Mouse (Mus musculus) limb, embryonic 11.5 days (tissue): ENCODE data around the gene Slit3. TPM values are rescaled to one million over a fixed set of nuclear protein-coding genes. Genes with fewer than 3 reads are reported as not detected.

Source experiments
- ATAC-seq: fragments of 200-750 bp; cut with Nextera tagmentation; 2 replicates; pipeline ENCODE4 v1.8.0; 2017; ENCODE audit warnings: low read depth; ENCODE audit not compliant: insufficient number of reproducible peaks, low FRiP score, low TSS enrichment
- DNase-seq: peaks from one replicate; pipeline ENCODE4 v3.0.0-alpha.2; 2015; ENCODE audit warnings: low spot score
- H3K27ac ChIP-seq: fragments of 300-500 bp; sonication (generic); replicated peaks from 2 replicates; pipeline ENCODE4 v1.5.1; 2014; ENCODE audit warnings: low read depth, mild to moderate bottlenecking, low read length
- H3K27me3 ChIP-seq: fragments of 300-500 bp; sonication (generic); 2 replicates; pipeline ENCODE4 v1.6.1; 2014; ENCODE audit warnings: mild to moderate bottlenecking, low read length, mixed read lengths; ENCODE audit not compliant: control insufficient read depth, insufficient read depth
- H3K36me3 ChIP-seq: fragments of 300-500 bp; sonication (generic); 2 replicates; pipeline ENCODE4 v1.6.1; 2014; ENCODE audit warnings: mild to moderate bottlenecking, low read length, moderate library complexity, mixed read lengths; ENCODE audit not compliant: control insufficient read depth, insufficient read depth
- H3K4me1 ChIP-seq: fragments of 300-500 bp; sonication (generic); 2 replicates; pipeline ENCODE4 v1.6.1; 2014; ENCODE audit warnings: low read length, mixed read lengths; ENCODE audit not compliant: control insufficient read depth, insufficient read depth
- H3K4me2 ChIP-seq: fragments of 300-500 bp; sonication (generic); 2 replicates; pipeline ENCODE4 v1.6.1; 2014; ENCODE audit warnings: low read depth, mild to moderate bottlenecking, moderate library complexity; ENCODE audit not compliant: severe bottlenecking
- H3K4me3 ChIP-seq: fragments of 300-500 bp; sonication (generic); 2 replicates; pipeline ENCODE4 v1.5.1; 2014; ENCODE audit warnings: low read depth, low read length
- H3K9ac ChIP-seq: fragments of 300-500 bp; sonication (generic); 2 replicates; pipeline ENCODE4 v1.6.1; 2014; ENCODE audit warnings: mild to moderate bottlenecking, low read length
- H3K9me3 ChIP-seq: fragments of 300-500 bp; sonication (generic); 2 replicates; pipeline ENCODE4 v1.6.1; 2016; ENCODE audit warnings: low read length; ENCODE audit not compliant: control insufficient read depth
- WGBS: fragments of 180-500 bp; shearing (Covaris S2); extraction: QIAGEN DNeasy Blood & Tissue Kit; methylation state at CpG from one replicate; pipeline ENCODE4 v1.1.7; 2014; 5-methylcytosine and 5-hydroxymethylcytosine counted together
- polyA plus RNA-seq: library from polyadenylated mRNA; unstranded; fragments of >200 nt; fragmentation: Nextera tagmentation; extraction: Ambion mirVana; gene quantifications from 2 replicates; pipeline ENCODE4 v1.2.1, GENCODE M21; 2014

Slit3 gene
- polyA plus RNA-seq, 1 experiment from 2014 or later, result 30.6 TPM

DNA sequence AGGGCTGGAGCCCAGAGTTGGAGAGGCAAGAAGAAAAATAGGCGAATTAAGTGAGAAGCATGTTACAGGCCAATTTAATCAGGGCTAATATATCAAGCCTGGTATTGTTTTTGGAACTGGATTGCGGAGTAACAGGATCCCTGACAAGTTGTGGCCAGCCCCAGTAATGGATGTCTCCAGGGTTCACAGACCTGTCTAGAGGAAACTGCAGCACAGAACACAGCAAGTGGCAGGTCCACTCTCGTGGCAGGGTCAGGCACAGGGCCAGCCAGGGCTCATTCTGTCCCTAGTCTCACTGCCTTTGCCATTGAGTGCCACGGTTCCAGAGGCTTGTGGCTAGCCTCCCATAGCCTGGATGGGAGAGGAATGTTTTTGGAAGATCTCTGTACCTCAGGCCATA lies 187.0 kb downstream of the Slit3 start:
- ATAC-seq (no peak), DNase-seq (no peak)
- 0 out of 2 replicates have a peak, but pooled peaks cover 5% of the 10 kb centered on the region for H3K4me1 ChIP-seq
- H3K4me3 ChIP-seq, result no peak overlapping the region
- H3K27ac ChIP-seq, result no peak overlapping the region
- no peaks in the 10 kb centered on the region for H3K27me3 ChIP-seq
- no peak overlapping the region for H3K9ac ChIP-seq
- H3K9me3 ChIP-seq, result no peaks in the 10 kb centered on the region; the same call in 1 of the 2 replicates
- 76% methylated on average over 4 of the region's 4 CpGs for WGBS
- no peaks in the 10 kb centered on the region for H3K36me3 ChIP-seq
- H3K4me2 ChIP-seq, result no peak overlapping the region

DNA sequence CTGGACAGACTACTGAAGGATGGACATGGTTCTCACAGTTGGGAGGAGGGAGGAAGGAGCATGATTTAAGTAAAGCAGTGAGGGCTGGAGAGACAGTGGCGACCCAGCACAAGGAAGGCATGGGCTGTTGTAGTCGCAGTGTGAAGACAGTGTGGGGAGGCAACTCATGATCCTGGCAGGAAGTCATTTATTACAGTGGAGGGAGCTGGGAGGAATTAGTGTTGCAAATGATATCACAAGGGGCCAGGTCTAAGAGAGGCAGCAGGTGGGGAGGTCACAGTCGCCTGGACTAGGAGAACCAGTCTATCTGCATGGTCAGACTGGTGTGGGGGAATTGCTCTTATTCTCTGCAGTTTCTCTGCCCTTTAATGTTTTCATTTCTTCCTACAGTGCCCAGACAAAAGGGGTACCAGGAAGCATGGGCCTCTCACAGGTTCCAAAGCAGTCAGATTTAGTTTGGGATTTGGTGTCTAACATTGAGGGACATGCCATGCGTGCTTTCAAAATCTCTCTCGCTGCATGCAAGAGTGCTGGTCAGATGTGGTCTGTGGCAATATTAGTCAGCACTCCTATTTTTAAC lies 194.5 kb downstream of the Slit3 start:
- no peak for DNase-seq
- Histone ChIP-seq H3K4me1 (peaks cover 4% of the 10 kb centered on the region; the same call in 1 of the 2 replicates), H3K9me3 (no peaks in the 10 kb centered on the region; the same call in 1 of the 2 replicates), H3K36me3 (no peaks in the 10 kb centered on the region), H3K27ac (no peak overlapping the region), H3K4me3 (no peak overlapping the region), H3K4me2 (no peak overlapping the region), H3K9ac (no peak overlapping the region), H3K27me3 (no peaks in the 10 kb centered on the region)
- no peak for ATAC-seq
- 63% methylated on average over 5 of the region's 5 CpGs for WGBS

DNA sequence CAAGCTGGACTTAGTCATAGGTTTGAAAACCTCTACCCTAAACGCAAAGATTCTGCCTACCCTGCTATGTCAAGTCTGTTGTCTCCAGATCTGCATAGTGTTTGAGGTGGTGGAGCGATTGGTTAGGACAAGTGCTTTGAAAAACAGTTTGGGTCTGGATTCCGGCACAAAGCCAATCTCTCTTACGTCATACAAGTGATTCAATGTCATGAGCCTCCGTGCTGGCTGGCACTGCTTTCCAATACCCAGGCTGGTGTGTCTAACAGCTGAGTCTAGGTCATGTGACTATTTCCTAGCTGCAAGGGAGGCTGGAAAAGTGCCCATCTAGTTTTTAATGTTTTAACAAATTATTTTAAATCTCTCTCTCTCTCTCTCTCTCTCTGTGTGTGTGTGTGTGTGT lies 196.2 kb downstream of the Slit3 start:
- 94% methylated on average over 5 of the region's 5 CpGs for WGBS
- H3K4me3 ChIP-seq, result no peak overlapping the region
- peaks cover 4% of the 10 kb centered on the region; the same call in 1 of the 2 replicates for H3K4me1 ChIP-seq
- H3K4me2 ChIP-seq, result no peak overlapping the region
- no peaks in the 10 kb centered on the region for H3K36me3 ChIP-seq
- DNase-seq (no peak), ATAC-seq (no peak)
- no peaks in the 10 kb centered on the region for H3K27me3 ChIP-seq
- no peak overlapping the region for H3K9ac ChIP-seq
- H3K9me3 ChIP-seq, result no peaks in the 10 kb centered on the region; the same call in 1 of the 2 replicates
- no peak overlapping the region for H3K27ac ChIP-seq

DNA sequence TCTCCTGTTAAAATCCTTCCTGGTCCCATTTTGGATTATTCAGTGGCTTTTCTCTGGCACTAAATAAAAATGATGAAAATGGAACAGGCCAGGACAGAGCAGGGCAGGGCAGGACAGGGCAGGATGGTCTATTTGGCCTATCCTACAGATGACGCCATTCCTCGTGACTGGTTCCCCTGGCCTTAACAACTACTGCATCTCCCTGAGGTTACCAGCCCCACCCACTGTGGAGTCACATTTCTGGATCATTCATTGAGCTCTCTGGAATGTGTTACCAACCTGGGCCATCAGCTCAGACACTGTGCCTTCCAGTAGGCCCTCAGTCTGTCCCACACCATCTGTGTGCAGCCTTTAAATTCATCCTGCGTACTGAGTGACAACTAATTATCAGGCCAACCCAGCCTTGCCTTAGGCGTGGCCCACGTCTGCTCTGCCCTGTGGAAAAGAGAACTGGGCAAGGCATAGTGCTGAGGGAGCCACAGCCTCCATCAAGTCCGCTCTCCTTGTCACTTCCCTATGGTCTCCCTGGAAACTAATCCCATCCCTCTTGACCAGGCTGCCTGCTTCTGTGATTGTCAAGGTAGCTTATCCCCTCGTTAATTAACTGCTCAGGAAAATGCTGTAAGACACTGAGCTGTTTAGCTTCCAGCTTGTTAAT lies 196.9 kb downstream of the Slit3 start:
- Histone ChIP-seq H3K9me3 (no peaks in the 10 kb centered on the region; the same call in 1 of the 2 replicates), H3K9ac (no peak overlapping the region), H3K4me3 (no peak overlapping the region), H3K4me1 (peaks cover 4% of the 10 kb centered on the region; the same call in 1 of the 2 replicates), H3K4me2 (no peak overlapping the region), H3K27me3 (no peaks in the 10 kb centered on the region), H3K36me3 (no peaks in the 10 kb centered on the region), H3K27ac (no peak overlapping the region)
- ATAC-seq, result no peak
- WGBS, result 53% methylated on average over 7 of the region's 7 CpGs
- DNase-seq, result no peak

DNA sequence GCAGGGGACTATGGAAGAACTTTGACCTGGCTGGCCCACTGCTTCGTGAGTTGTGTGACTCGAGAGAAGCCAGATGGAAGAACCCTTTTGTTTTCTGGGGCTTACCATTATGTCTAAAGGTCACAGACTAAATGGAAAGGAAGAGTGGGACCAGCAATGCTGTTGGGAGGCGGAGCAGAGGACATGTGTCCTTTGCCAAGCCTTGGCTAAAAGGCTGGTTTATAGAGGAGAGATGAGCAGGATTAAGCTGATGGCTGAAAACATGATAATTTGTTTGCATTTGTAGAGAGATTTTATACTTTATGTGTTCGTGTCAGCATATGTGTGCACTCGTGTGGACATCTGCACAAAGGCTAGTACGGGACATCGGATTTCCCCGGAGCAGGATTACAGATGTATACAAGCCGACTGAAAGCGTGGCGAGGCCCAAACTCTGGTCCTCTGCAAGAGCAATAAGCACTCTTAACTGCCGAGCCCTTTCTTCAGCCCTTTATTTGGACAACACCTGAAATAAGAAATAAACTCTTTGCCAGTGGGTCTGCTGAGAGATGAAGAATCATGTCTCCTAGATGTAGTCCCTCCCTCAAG lies 197.5 kb downstream of the Slit3 start:
- H3K4me2 ChIP-seq, result no peak overlapping the region
- WGBS, result 76% methylated on average over 12 of the region's 12 CpGs
- H3K27ac ChIP-seq, result no peak overlapping the region
- no peak overlapping the region for H3K9ac ChIP-seq
- H3K4me1 ChIP-seq, result peaks cover 4% of the 10 kb centered on the region; the same call in 1 of the 2 replicates
- DNase-seq (no peak), ATAC-seq (no peak)
- H3K27me3 ChIP-seq, result no peaks in the 10 kb centered on the region
- no peak overlapping the region for H3K4me3 ChIP-seq
- H3K36me3 ChIP-seq, result no peaks in the 10 kb centered on the region
- H3K9me3 ChIP-seq, result no peaks in the 10 kb centered on the region; the same call in 1 of the 2 replicates

DNA sequence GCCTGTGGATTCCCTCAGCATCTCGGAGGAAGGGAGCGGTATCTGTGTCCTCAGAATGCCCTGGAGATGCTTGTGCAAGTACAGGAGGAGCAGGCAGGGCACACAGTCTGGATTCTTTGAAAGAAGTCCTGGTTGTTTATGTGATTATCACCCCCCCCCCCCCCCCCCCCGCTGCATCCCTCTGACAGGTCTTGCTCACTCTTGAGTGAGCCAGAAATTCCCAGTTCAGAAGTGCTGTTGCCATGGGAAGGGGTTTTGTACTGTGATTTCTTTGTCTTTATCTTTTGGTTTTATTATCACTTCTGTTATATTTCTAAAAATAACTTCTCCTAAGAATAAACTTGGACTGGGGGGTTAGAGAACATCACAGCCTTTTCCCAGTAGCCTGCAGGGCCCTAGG lies 199.5 kb downstream of the Slit3 start:
- Histone ChIP-seq H3K27me3 (no peaks in the 10 kb centered on the region), H3K9me3 (no peaks in the 10 kb centered on the region; the same call in 1 of the 2 replicates), H3K4me1 (peaks cover 12% of the 10 kb centered on the region; the same call in 1 of the 2 replicates), H3K4me2 (no peak overlapping the region), H3K27ac (no peak overlapping the region), H3K4me3 (no peak overlapping the region), H3K36me3 (no peaks in the 10 kb centered on the region), H3K9ac (no peak overlapping the region)
- ATAC-seq (no peak), DNase-seq (no peak)
- 86% methylated on average over 3 of the region's 3 CpGs for WGBS

DNA sequence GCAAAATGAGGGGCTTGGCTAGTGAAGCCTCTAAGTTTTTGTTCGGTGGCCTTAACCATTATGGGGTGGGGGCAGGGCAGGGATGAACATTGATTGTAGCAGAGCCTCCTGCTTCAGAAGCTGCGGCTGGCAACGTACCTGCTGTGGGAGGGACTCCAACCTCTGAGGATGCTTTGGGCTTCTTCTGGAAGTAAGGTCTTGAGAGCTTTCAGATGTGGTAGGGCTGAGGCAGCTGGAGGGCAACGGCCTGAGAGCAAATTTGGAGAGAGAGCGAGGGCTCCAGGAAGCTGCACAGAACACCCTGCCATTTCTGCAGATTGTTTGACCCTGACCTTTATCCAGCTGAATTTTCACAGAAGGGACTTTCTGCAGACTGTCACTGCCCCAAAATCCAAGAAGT lies 203.4 kb downstream of the Slit3 start:
- Histone ChIP-seq H3K4me3 (no peak overlapping the region), H3K36me3 (no peaks in the 10 kb centered on the region), H3K27ac (no peak overlapping the region), H3K9ac (no peak overlapping the region), H3K27me3 (no peaks in the 10 kb centered on the region), H3K9me3 (no peaks in the 10 kb centered on the region), H3K4me1 (peaks cover 20% of the 10 kb centered on the region), H3K4me2 (no peak overlapping the region)
- ATAC-seq, result no peak
- 26% methylated on average over 5 of the region's 5 CpGs for WGBS
- DNase-seq, result no peak

DNA sequence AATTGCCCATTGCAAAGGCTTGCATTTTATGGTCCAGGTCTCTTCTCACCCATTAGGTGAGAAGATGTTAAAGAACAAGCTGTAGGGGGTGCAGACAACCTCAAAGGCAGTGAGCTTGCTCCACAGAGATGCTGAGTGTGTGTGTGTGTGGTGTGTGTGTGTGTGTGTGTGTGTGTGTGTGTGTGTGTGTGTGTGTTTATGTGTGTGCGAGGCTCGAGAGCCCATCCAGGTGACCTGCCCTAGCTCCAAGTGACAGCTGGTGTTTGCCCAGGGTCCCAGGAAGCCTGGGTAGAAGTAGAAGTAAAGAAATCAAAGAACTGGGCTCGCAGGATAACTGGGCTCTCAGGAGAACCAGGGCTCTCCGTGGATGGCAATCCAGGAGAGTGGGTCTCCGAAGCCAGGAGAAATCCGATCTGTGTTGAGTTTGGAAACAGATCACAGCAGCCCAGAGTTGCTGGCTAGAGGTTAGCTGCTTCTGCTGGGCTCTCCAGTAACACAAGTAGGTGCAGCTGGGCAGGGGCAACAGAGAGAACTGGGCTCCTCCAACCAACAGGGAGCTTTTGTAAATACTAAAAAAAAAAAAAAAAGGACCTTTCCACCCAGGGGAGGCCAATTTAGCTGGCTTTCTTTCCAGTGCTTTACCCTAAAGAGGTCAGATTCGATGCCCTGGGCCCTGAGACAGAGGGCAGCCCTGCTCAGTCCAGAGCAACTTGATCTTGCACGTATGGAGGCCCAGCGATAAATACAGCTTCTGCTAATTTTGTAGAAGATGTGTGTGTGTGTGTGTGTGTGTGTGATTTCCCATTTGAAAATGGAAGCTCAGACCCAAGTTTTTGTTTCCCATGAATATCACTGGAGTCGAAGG lies 204.3 kb downstream of the Slit3 start:
- DNase-seq, result no peak
- WGBS, result 21% methylated on average over 10 of the region's 10 CpGs
- Histone ChIP-seq H3K4me3 (no peak overlapping the region), H3K4me1 (peaks cover 22% of the 10 kb centered on the region), H3K9me3 (no peaks in the 10 kb centered on the region), H3K9ac (no peak overlapping the region), H3K4me2 (no peak overlapping the region), H3K36me3 (no peaks in the 10 kb centered on the region), H3K27ac (no peak overlapping the region), H3K27me3 (no peaks in the 10 kb centered on the region)
- ATAC-seq, result no peak
